22 mouse cellular contexts compared by ENCODE assay signal in the genomic region with DNA sequence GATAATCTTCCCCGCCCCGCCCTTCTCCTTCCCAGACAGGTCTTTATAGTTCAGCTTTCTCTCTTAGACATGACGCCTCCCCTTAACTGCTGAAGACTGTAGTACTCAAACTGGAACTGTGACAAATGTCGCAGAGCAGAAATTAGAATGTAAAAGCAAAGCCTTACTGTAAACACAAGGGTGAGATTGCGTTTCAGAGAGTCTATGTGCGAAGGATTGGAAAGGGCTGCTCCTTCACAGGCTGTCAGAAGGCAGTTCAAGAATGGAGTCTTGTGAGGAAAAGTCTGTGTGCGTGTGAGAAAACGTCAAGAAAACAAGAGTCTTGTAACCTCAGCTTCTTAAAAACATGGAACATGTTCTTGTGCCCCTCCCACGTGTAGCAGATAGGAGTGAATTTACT.
DNase-seq lines count a peak whose midpoint lies in the region; ATAC-seq and TF ChIP-seq lines count a peak whose summit lies in the region.
"Had no signal": no experiment of that assay in that cellular context is flagged by ENCODE, and none has a peak within 500 bp of the region (broad histone marks: within the 10 kb centered on the region; RNA-seq: fewer than 3 reads in every experiment).

No protein-coding gene starts in this region.

- DNase-seq in forebrain, embryonic 14.5 days (ENCODE audit: low spot score) = peak; percentile 14
- peak; percentile 88 for DNase-seq in lung, embryonic 14.5 days
- no peak for DNase-seq in lung, postnatal 25 days (ENCODE audit: low spot score)
- peak; percentile 22 for DNase-seq in lung, postnatal 0 days (ENCODE audit: low spot score)
- DNase-seq in lung, postnatal 4 days = no peak
- DNase-seq: adrenal gland, adult 8-10 months; adrenal gland, postnatal 25 days; cerebellum, adult 18-20 months; cerebellum, adult 9-10 months; cerebellum, postnatal 14 days; gastrocnemius, adult 2 months; gastrocnemius, postnatal 14 days; heart, adult 18-20 months; heart, postnatal 14 days; heart, postnatal 4 days had no signal

- H3K4me2 ChIP-seq in forebrain, embryonic 14.5 days (ENCODE audit: low read length) = no peak overlapping the region
- no peak overlapping the region for H3K4me2 ChIP-seq in forebrain, embryonic 16.5 days (ENCODE audit: low read length)
- H3K4me2 ChIP-seq in lung, embryonic 14.5 days = no peak overlapping the region
- no peak overlapping the region for H3K4me2 ChIP-seq in lung, postnatal 0 days (replicated peaks; ENCODE audit: low read depth, low read length)
- H3K4me2 ChIP-seq: forebrain, embryonic 15.5 days; heart, embryonic 12.5 days; heart, embryonic 15.5 days; hindbrain, embryonic 15.5 days had no signal

- no peak for TF ChIP-seq CTCF in lung, embryonic 14.5 days (IDR thresholded peaks at IDR 0.05; ENCODE audit: low read depth)
- no peak for TF ChIP-seq CTCF in lung, postnatal 0 days (IDR thresholded peaks at IDR 0.05)

- no peaks in the 10 kb centered on the region for H3K4me1 ChIP-seq in forebrain, embryonic 14.5 days (ENCODE audit: control insufficient read depth, insufficient read depth, low read length)
- H3K4me1 ChIP-seq in forebrain, embryonic 16.5 days (replicated peaks; ENCODE audit: control insufficient read depth, insufficient read depth, low read length) = no peaks in the 10 kb centered on the region
- H3K4me1 ChIP-seq in lung, embryonic 14.5 days (ENCODE audit: insufficient read depth) = no peaks in the 10 kb centered on the region
- no peaks in the 10 kb centered on the region for H3K4me1 ChIP-seq in lung, postnatal 0 days (ENCODE audit: insufficient read depth, low read depth, low read length)
- H3K4me1 ChIP-seq: forebrain, embryonic 15.5 days; hindbrain, embryonic 15.5 days had no signal

- no peak for TF ChIP-seq EP300 in lung, postnatal 0 days (IDR thresholded peaks at IDR 0.05)

- H3K36me3 ChIP-seq in forebrain, embryonic 14.5 days (ENCODE audit: control insufficient read depth, insufficient read depth, low read length) = no peaks in the 10 kb centered on the region
- H3K36me3 ChIP-seq in forebrain, embryonic 16.5 days (ENCODE audit: control insufficient read depth, insufficient read depth) = no peaks in the 10 kb centered on the region
- no peaks in the 10 kb centered on the region for H3K36me3 ChIP-seq in lung, embryonic 14.5 days (ENCODE audit: insufficient read depth)
- no peaks in the 10 kb centered on the region for H3K36me3 ChIP-seq in lung, postnatal 0 days (ENCODE audit: insufficient read depth, low read length)
- H3K36me3 ChIP-seq: forebrain, embryonic 10.5 days; forebrain, embryonic 15.5 days; heart, embryonic 12.5 days; heart, embryonic 15.5 days; hindbrain, embryonic 15.5 days had no signal

- ATAC-seq in forebrain, embryonic 14.5 days = no peak
- no peak for ATAC-seq in forebrain, embryonic 16.5 days
- peak; percentile 83 for ATAC-seq in lung, embryonic 14.5 days (ENCODE audit: insufficient read depth)
- ATAC-seq in lung, postnatal 0 days = no peak; the same call in 1 of the 2 replicates
- ATAC-seq: activated CD4-positive, CD25-positive, alpha-beta regulatory T cell, adult 4 months; forebrain, embryonic 15.5 days had no signal

- WGBS in forebrain, embryonic 14.5 days = 87% methylated on average over 9 of the region's 9 CpGs
- 86% methylated on average over 9 of the region's 9 CpGs for WGBS in forebrain, embryonic 16.5 days
- 51% methylated on average over 9 of the region's 9 CpGs for WGBS in lung, embryonic 14.5 days
- 53% methylated on average over 9 of the region's 9 CpGs for WGBS in lung, postnatal 0 days

- no peak overlapping the region for H3K4me3 ChIP-seq in forebrain, embryonic 14.5 days (ENCODE audit: low read depth, low read length)
- no peak overlapping the region for H3K4me3 ChIP-seq in forebrain, embryonic 16.5 days (replicated peaks; ENCODE audit: low read length)
- no peak overlapping the region for H3K4me3 ChIP-seq in lung, embryonic 14.5 days (ENCODE audit: low read depth, low read length)
- H3K4me3 ChIP-seq in lung, postnatal 0 days (ENCODE audit: low read depth, low read length) = no peak overlapping the region
- H3K4me3 ChIP-seq: forebrain, embryonic 10.5 days; forebrain, embryonic 15.5 days; gastrocnemius, adult 2 months; heart, embryonic 12.5 days; heart, embryonic 15.5 days; hindbrain, embryonic 15.5 days had no signal

- H3K27me3 ChIP-seq in forebrain, embryonic 14.5 days (replicated peaks; ENCODE audit: control insufficient read depth, insufficient read depth, low read length) = no peaks in the 10 kb centered on the region
- no peaks in the 10 kb centered on the region for H3K27me3 ChIP-seq in forebrain, embryonic 16.5 days (replicated peaks; ENCODE audit: control insufficient read depth, insufficient read depth, low read length)
- no peaks in the 10 kb centered on the region for H3K27me3 ChIP-seq in lung, embryonic 14.5 days (ENCODE audit: insufficient read depth, low read length)
- no peaks in the 10 kb centered on the region for H3K27me3 ChIP-seq in lung, postnatal 0 days (replicated peaks; ENCODE audit: insufficient read depth, low read length)
- H3K27me3 ChIP-seq: forebrain, embryonic 15.5 days; heart, embryonic 12.5 days; heart, embryonic 15.5 days; hindbrain, embryonic 15.5 days had no signal

- H3K9me3 ChIP-seq in forebrain, embryonic 14.5 days (replicated peaks; ENCODE audit: control insufficient read depth, low read length) = no peaks in the 10 kb centered on the region
- H3K9me3 ChIP-seq in forebrain, embryonic 16.5 days (ENCODE audit: control insufficient read depth, low read length) = no peaks in the 10 kb centered on the region
- H3K9me3 ChIP-seq in lung, embryonic 14.5 days (ENCODE audit: low read depth, low read length) = 0 out of 2 replicates have a peak, but pooled peaks cover 2% of the 10 kb centered on the region
- no peaks in the 10 kb centered on the region for H3K9me3 ChIP-seq in lung, postnatal 0 days (ENCODE audit: low read length)
- H3K9me3 ChIP-seq: forebrain, embryonic 10.5 days; forebrain, embryonic 15.5 days; heart, embryonic 12.5 days; heart, embryonic 15.5 days; hindbrain, embryonic 15.5 days had no signal

- H3K9ac ChIP-seq in forebrain, embryonic 14.5 days (ENCODE audit: low read length) = no peak overlapping the region
- H3K9ac ChIP-seq in forebrain, embryonic 16.5 days (replicated peaks; ENCODE audit: low read depth, low read length) = no peak overlapping the region
- H3K9ac ChIP-seq in lung, embryonic 14.5 days = no peak overlapping the region
- H3K9ac ChIP-seq in lung, postnatal 0 days (replicated peaks; ENCODE audit: low read depth) = no peak overlapping the region
- H3K9ac ChIP-seq: forebrain, embryonic 15.5 days; heart, embryonic 12.5 days; heart, embryonic 15.5 days; hindbrain, embryonic 15.5 days had no signal

- H3K27ac ChIP-seq in forebrain, embryonic 14.5 days (ENCODE audit: low read depth, low read length) = no peak overlapping the region
- no peak overlapping the region for H3K27ac ChIP-seq in forebrain, embryonic 16.5 days (ENCODE audit: low read length)
- no peak overlapping the region for H3K27ac ChIP-seq in lung, embryonic 14.5 days (ENCODE audit: low read depth)
- H3K27ac ChIP-seq in lung, postnatal 0 days (ENCODE audit: low read length) = no peak overlapping the region
- H3K27ac ChIP-seq: forebrain, embryonic 10.5 days; forebrain, embryonic 15.5 days; gastrocnemius, adult 2 months; heart, embryonic 15.5 days; hindbrain, embryonic 15.5 days had no signal

Comparison
In these comparisons a context has a peak if more than half of its experiments do, and no peak if none do; other contexts are left out.
1. DNase-seq: peak in forebrain, embryonic 14.5 days (single experiment), lung, embryonic 14.5 days (single experiment) and lung, postnatal 0 days (single experiment); none in lung, postnatal 25 days (single experiment) and lung, postnatal 4 days (0 of 2).